10 mouse cellular contexts compared by ENCODE assay signal in the genomic region with DNA sequence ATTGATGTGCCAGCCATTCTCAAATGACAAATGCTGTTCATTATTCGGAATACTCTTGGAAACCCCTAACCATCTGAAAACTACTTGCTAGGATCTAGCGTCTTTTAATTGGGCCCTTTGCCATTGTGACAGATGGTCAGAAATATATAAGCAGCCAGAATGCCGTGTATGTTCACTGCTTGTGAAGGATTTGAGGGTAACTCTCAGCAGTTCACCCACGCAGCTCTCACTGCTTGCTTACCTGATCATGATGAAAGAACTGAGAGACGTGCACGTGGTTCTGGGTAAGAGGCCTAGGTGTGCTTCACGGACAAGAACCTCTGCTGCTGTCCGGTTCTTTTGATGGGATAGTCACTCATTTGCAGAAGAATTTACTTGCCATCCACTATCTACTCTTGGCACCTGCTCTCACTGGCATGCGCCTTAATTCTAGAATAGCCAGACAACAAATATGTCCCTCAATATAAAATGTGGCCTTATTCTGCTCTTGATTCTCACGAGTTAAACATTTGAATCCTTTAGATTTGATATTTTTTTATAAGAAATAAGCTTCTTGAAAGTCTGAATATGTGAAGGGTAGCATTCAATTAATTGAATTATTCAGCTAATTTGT.
DNase-seq lines count a peak whose midpoint lies in the region; ATAC-seq lines count a peak whose summit lies in the region.
"Had no signal": no experiment of that assay in that cellular context is flagged by ENCODE, and none has a peak within 500 bp of the region (broad histone marks: within the 10 kb centered on the region; RNA-seq: fewer than 3 reads in every experiment).

No protein-coding gene starts in this region.

- WGBS in hindbrain, embryonic 14.5 days = 76% methylated on average over 10 of the region's 10 CpGs
- 86% methylated on average over 10 of the region's 10 CpGs for WGBS in hindbrain, embryonic 12.5 days
- WGBS in kidney, embryonic 16.5 days = 89% methylated on average over 10 of the region's 10 CpGs

- intact Hi-C loops in left cerebral cortex, postnatal 4 days (cut with DNase I) = no loop called here

- DNase-seq in hindbrain, embryonic 14.5 days (ENCODE audit: low spot score) = peak; percentile 51
- DNase-seq in brain, embryonic 18.5 days (ENCODE audit: low read depth, low spot score) = peak; percentile 69
- peak; percentile 66 to 67 for DNase-seq in cerebellum, postnatal 25 days
- DNase-seq in left cerebral cortex, postnatal 4 days = peak; percentile 56
- DNase-seq in gastrocnemius, adult 18-20 months (ENCODE audit: low spot score) = no peak
- DNase-seq: kidney, postnatal 14 days; thymus, postnatal 36 days had no signal

- ATAC-seq in hindbrain, embryonic 14.5 days (ENCODE audit: low FRiP score) = 0 out of 2 replicates have a peak, but pooled peaks have one; percentile 43
- no peak for ATAC-seq in hindbrain, embryonic 12.5 days (ENCODE audit: low FRiP score)
- ATAC-seq in kidney, embryonic 16.5 days (ENCODE audit: low FRiP score, low TSS enrichment) = no peak
- no peak for ATAC-seq in megakaryocyte, adult 5-6 weeks (ENCODE audit: poor library complexity, severe bottlenecking)

- no peaks in the 10 kb centered on the region for H3K36me3 ChIP-seq in hindbrain, embryonic 14.5 days (replicated peaks; ENCODE audit: control insufficient read depth, insufficient read depth)
- H3K36me3 ChIP-seq in hindbrain, embryonic 12.5 days = no peaks in the 10 kb centered on the region
- H3K36me3 ChIP-seq in kidney, embryonic 16.5 days (ENCODE audit: insufficient read depth, low read length) = no peaks in the 10 kb centered on the region

- H3K4me3 ChIP-seq in hindbrain, embryonic 14.5 days (replicated peaks; ENCODE audit: low read length) = no peak overlapping the region
- no peak overlapping the region for H3K4me3 ChIP-seq in hindbrain, embryonic 12.5 days
- no peak overlapping the region for H3K4me3 ChIP-seq in kidney, embryonic 16.5 days (ENCODE audit: low read length)

- H3K4me1 ChIP-seq in hindbrain, embryonic 14.5 days (replicated peaks; ENCODE audit: control insufficient read depth, insufficient read depth, low read length) = no peaks in the 10 kb centered on the region
- no peaks in the 10 kb centered on the region for H3K4me1 ChIP-seq in hindbrain, embryonic 12.5 days
- no peaks in the 10 kb centered on the region for H3K4me1 ChIP-seq in kidney, embryonic 16.5 days (ENCODE audit: insufficient read depth, low read length)

- no peak overlapping the region for H3K27ac ChIP-seq in hindbrain, embryonic 14.5 days
- H3K27ac ChIP-seq in hindbrain, embryonic 12.5 days = no peak overlapping the region
- H3K27ac ChIP-seq in kidney, embryonic 16.5 days (ENCODE audit: low read length) = no peak overlapping the region

- H3K9ac ChIP-seq in hindbrain, embryonic 14.5 days = no peak overlapping the region
- H3K9ac ChIP-seq in hindbrain, embryonic 12.5 days = no peak overlapping the region
- no peak overlapping the region for H3K9ac ChIP-seq in kidney, embryonic 16.5 days (replicated peaks; ENCODE audit: low read length)

- no peaks in the 10 kb centered on the region for H3K9me3 ChIP-seq in hindbrain, embryonic 14.5 days (ENCODE audit: control insufficient read depth, low read length)
- no peaks in the 10 kb centered on the region for H3K9me3 ChIP-seq in hindbrain, embryonic 12.5 days (replicated peaks)
- 0 out of 2 replicates have a peak, but pooled peaks cover 2% of the 10 kb centered on the region for H3K9me3 ChIP-seq in kidney, embryonic 16.5 days (ENCODE audit: low read length)

- H3K27me3 ChIP-seq in hindbrain, embryonic 14.5 days (ENCODE audit: control insufficient read depth, insufficient read depth, low read length) = no peaks in the 10 kb centered on the region
- H3K27me3 ChIP-seq in hindbrain, embryonic 12.5 days = no peaks in the 10 kb centered on the region
- H3K27me3 ChIP-seq in kidney, embryonic 16.5 days (ENCODE audit: insufficient read depth, low read length) = no peaks in the 10 kb centered on the region

- no peak overlapping the region for H3K4me2 ChIP-seq in hindbrain, embryonic 14.5 days (replicated peaks)
- H3K4me2 ChIP-seq in hindbrain, embryonic 12.5 days (replicated peaks) = no peak overlapping the region
- H3K4me2 ChIP-seq in kidney, embryonic 16.5 days (replicated peaks; ENCODE audit: low read depth, low read length) = no peak overlapping the region
